Mouse (Mus musculus) activated CD4-positive, CD25-positive, alpha-beta regulatory T cell, adult 9 weeks (primary cell): ENCODE results near the gene Ntng2. TPM values are rescaled to one million over a fixed set of nuclear protein-coding genes. Genes with fewer than 3 reads are reported as not detected.

ENCODE experiments used
- polyA plus RNA-seq: library from polyadenylated mRNA; unstranded; fragments of 100-300 nt; shearing (Covaris generic); gene quantifications from one replicate; pipeline ENCODE4 v1.2.1, GENCODE M21; 2017

The Ntng2 gene
- 3.6 TPM for polyA plus RNA-seq

GRCm38 (mm10) chr2:29252599-29253204 lies at the start of gene Ntng2:
TSS of gene Ntng2 (minus strand) at chr2:29253005.

Other genes with a start within 250 kb of the Ntng2 start
- gene Cfap77, start 197.9 kb downstream of the Ntng2 start, polyA plus RNA-seq: 1.6 TPM
- gene Ttf1, start 192.7 kb downstream of the Ntng2 start, polyA plus RNA-seq: 29.8 TPM
- 41.8 TPM for gene Setx, start 128.8 kb downstream of the Ntng2 start, polyA plus RNA-seq
- gene Med27, start 93.8 kb upstream of the Ntng2 start, polyA plus RNA-seq: 49.6 TPM